Mouse (Mus musculus) megakaryocyte, embryonic 14.5 days (primary cell): ENCODE measurements around the gene Zfp84.

Experiments
- FLI1 ChIP-seq: IDR thresholded peaks from 2 replicates; pipeline ENCODE4 v1.6.1; 2012; ENCODE audit warnings: low read length, inconsistent platforms, mixed read lengths
- GATA1 ChIP-seq: IDR thresholded peaks from 3 replicates; pipeline ENCODE4 v1.6.1; 2012; ENCODE audit warnings: mixed read lengths, low read length, inconsistent platforms, borderline replicate concordance

- TF ChIP-seq GATA1 (no peak), FLI1 (no peak)
Measured at GRCm38 (mm10) chr7:29783871-29784551, 15.7 kb downstream of the Zfp84 start, which contains the start of gene Zfp30.
